Mouse (Mus musculus) thymus, postnatal 4 days (tissue): ENCODE data around the gene Ccdc32.

ENCODE experiments used
- DNase-seq: peaks from one replicate; pipeline ENCODE4 v3.0.0; 2021

Gene Ccdc32

DNA sequence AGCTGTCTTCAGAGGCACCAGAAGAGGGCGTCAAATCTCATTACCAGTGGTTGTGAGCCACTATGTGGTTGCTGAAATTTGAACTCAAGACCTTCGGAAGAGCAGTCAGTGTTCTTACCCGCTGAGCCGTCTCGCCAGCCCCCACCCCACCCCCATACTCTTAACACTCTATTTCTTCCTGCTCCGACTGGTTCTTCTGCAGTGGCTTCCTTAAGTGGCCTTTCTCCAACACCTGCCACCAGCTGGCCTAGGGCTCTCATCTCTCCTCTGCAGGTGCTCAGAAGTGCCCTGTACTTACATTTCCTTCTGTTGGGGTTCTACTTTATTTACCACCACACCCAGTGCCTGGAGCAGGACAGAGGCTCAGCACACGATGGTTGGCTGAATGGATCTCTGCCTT lies 14.2 kb downstream of the Ccdc32 start:
- peak; percentile 22 for DNase-seq

DNA sequence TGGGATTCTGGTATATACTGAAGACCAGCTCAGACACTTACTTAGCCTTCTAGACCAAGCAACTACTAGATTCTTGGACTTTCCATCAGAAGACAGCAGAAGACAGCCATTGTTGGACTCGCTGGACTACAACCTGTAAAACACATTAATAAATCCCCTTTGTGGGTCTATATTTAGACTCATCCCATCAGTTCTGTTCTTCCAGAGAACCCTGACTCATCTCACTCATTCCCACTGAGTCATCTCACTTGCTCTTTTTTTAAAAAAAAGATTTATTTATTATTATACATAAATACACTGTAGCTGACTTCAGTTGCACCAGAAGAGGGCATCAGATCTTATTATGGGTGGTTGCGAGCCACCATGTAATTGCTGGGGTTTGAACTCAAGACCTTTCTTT lies 19.8 kb downstream of the Ccdc32 start:
- no peak for DNase-seq

DNA sequence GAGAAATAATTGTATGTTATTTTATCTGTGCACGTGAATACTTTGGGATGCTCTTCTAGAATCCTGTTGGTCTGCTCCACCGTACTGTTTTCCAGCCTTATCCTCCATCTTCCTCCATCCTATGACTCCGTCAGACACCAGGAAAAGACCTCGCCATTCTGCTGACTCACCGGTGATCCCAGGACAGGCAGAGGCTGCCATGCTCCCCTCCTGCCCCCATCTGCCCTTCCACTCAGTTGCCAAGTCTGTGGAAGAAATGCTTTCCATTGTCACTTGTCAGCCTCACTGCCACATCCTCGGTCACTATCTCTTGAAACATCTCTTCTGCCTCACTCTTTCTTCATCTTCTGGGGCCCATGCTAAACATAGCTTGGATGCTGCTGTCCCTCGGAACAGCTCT lies 22.3 kb downstream of the Ccdc32 start:
- DNase-seq: no peak

DNA sequence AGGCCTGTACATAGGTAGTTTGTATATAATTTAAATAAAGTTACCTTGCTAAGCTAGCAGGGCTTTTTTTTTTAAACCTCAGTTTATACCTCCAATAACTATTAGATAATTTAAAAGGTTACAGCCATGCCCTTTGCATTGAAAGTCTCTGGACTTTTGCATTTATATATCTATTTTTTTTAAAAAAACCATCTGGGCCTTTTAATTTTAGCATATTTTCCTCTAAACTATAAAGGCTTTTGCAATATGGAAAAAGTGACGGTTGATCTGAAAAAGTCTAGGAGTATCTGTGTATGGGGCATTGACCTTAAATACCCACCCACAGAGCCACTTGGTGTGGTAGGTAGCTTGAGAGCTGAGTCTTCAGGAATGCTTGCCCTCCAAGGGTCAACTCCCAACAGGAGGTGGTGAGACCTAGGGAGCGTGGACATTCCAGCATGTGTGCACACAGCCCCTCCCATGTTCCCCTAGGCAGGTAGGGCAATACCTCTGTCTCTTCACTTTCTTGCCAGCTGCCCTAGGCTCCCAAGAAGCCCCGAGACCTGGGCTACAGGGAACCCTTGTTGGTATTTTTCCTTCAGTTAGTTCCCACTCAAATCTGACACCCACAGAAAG lies 30.1 kb downstream of the Ccdc32 start:
- no peak for DNase-seq

DNA sequence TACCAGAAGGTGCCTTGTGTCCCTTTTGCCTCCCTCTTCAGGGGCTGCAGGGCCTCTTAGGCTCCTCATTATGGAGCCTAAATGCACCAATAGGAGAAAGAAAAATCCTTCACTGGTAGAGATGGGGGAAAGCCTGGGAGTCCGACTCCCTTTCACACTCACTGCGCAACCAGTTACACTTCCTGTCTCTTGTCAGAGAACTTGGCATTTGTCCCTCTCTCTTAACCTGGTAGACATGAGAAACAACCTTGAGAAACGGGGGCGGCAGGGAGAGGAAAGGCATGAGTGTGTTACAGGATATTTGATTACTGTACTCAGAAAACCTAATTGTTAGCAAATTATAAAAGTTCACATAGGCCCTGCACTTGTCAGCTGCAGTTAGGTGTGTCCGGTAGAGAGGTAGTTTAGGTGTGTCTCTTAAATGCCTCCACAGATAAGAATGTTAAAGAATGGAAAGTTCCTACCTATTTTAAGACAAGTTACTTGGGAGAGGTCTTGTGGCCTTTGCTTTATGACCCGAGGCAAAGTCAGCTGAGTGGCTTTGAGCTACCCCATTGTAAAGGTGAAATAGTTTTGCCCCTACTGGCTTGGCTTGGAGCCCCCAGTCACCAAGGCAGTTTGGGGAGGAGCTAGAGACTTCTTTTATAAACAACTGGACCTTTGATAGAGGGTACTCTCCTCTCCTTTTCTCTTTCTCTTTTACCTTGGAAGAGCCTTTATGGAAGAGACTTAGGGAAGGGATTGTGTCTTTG lies 30.9 kb downstream of the Ccdc32 start:
- no peak for DNase-seq

DNA sequence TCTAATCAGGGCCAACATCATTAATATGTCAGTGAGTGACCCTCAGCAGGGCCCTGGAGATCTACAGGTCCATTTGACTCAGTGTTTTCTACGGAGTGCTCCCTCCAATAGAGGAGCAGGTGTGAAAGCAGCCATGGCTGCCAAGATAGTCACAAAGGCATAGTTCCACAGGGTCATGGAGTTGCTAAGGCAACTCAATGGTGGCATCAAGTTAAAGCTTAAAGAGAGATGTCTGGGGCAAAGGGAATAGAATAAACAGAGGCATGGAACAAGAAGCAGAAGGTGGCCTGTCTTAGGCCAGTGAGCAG lies 32.4 kb downstream of the Ccdc32 start:
- DNase-seq: no peak

DNA sequence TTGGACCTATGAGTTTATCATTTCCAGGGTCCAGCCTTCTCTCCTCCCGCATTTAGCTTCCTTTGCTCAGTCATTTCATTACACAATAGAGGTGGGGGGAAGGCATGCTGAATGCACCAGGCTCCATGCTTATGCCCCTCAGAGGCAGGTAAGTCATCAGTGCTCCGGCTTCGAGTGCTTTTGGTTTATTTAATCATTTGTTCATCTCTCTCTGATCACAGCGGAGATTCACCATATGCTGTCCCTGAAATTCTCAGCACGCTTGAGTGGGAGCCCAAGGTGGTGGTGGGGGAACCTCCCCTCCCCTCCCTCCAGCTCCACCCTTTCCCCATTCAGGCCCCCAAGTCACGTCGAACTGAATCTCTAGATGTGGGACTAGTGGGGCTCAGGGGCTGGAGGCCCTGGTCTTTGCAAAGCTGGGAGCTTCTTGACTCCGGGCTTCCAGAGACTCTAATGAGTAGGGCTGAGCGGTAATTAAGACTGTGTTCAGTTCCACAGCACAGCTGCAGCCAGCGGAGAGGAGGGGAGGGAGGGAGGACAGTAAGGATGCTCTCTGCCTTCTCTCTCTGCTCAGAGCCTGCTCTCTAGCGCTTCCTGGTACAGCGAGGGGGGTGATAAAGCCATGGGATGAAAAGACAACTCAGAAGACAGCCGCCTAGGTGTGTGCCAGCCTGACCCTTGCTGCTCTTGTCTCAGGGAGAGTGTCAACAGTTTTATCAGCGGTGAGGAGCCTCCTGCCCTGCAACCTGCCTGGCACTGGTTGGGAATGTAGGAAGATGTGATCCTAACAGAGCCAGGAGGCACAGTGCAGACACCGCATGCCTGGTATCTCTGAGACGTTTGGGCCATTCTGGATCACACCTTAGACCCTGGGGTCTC lies 33.0 kb downstream of the Ccdc32 start:
- DNase-seq: no peak

DNA sequence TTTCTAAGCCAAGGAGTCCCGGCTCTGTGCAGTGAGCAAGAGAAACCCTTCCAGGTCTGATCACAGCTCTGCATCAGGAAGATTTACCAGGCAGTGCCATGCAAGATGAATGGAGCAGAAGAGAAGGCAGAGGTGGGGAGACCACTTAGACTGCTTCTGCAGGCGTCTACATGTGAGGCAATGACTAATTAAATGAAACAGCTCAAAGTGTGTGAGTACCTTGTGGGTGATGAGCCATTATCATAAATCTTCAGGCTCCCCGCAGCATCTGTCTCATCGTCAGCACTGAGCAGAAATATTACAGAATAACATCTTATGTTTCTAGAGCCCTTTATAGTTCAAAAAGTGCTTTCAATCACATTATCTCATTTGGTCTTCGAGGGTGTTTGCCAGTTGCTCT lies 33.7 kb downstream of the Ccdc32 start:
- no peak for DNase-seq

DNA sequence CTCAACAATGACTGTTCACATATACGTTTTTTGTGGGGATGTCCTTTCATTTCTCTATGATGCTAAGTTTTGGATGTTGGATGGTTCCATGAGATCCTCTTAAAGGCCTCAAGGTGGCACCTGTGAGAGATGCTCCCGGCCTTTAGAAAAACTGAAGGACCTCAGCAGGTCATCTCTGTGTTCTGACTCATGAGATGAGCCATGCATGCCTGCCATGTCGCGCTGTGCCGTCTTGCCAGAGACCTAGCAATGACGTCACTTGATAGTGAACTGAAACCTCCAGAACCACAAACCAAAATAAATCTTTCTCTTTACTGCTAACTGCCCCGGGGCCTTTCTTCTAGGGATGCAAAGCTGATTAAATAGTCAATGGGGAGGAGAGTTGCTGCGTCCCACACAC lies 45.4 kb downstream of the Ccdc32 start:
- no peak for DNase-seq

DNA sequence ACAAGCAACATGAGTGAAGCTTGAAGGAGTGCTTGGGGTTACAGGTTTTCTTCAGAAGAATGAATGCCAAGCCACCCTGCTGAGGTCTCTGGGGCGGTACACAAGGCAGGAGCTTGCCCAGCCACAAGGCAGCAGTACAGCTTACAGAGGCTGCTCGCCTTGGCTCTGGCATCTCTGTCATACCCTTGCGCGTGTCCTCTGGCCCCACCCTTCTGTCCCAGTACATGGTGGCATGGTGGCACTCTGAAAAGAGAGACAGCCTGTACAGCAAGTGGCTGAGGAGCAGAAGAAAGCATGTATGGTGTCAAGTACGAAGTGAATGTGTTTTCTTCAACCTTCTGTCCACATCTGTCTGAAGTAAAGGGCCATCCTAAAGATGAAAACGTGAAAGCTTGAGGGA lies 48.4 kb downstream of the Ccdc32 start:
- DNase-seq: no peak

DNA sequence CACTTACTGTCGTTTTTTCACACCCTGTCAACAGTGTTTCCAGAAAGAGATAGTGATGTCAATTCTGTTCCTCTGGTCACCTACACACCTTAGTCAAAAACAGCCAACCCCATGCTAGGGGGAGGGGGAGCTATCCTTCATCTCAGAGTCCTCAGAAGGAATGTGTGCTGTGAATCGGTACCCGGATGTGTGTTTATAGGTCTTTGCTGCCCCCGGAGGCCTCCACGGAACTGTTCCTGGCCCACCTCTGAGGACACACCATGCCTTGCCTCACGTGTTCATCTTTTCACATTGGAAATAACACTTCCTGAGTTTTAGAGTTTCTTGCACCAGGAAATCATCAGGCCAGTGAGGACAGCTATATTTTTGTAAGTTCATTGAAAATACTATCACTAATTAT lies 51.1 kb downstream of the Ccdc32 start:
- peak; percentile 56 for DNase-seq

DNA sequence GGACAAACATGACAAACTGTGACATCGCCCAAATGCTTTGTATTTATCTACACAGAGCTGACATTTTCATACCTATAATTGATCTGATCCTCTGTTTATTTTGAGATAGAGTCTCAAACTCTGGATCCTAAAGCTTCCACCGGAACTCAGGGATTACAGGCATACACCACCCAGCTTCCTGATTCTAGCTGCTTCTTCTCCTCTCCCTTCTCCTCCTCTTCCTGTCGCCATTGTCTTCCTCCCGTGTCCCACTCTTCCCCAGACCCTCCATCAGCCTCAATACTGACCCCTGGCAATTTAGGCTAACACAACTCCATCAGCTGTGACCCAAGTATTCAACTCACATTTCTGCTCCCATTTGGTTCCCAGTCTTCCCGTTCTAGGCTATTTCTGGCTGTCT lies 52.3 kb downstream of the Ccdc32 start:
- DNase-seq: no peak

DNA sequence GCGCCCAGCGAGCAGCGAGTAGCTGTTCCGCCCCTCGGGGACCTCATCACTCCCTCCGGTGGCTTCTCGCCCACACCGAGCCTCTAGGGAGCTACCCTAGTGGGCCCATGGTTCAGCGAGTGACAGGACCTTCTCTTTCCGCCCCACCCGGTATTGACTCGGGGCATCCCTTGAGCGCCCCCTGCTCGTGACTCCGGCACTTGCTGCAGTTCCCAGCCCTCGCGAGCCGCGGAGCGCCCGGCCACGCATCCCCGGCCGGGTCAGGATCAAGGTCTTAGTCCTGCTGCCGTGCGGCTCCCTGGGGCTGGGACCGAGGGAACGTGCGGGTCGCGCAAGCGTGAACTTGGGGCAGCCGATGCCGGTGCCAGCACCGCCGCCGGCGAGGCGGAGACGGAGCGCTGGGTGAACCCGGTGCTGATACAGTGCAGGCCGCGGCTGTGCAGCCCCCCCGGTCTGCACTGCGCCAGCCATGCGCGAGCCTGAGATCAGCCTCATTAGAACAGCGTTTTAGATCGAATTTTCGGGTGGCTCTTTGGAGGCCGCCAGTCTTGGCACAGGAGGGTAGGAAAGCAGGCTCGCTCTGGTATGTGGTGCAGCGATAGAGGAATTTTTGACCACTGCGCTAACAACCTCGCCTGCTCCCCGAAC lies 52.8 kb downstream of the Ccdc32 start:
- DNase-seq: peak; percentile 96

DNA sequence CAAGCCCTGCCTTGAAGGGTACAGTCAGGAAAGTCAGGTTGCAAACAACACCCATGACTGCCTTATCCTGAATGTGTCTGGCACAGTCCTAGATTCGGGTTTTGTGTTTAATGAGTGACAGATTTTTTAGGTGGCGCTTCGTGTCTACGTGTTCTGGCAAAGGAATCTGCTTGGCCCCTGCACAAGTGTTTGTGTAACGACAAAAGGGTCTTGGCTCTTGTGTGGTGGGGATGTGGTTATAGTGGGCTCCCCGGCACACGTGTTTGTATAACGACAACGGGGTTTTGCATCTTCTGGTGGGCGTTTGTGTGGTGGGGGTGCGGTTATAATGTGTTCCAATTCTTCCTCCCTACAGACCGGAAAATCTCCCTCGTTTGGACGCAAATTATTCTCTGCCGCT lies 53.3 kb downstream of the Ccdc32 start:
- no peak for DNase-seq

DNA sequence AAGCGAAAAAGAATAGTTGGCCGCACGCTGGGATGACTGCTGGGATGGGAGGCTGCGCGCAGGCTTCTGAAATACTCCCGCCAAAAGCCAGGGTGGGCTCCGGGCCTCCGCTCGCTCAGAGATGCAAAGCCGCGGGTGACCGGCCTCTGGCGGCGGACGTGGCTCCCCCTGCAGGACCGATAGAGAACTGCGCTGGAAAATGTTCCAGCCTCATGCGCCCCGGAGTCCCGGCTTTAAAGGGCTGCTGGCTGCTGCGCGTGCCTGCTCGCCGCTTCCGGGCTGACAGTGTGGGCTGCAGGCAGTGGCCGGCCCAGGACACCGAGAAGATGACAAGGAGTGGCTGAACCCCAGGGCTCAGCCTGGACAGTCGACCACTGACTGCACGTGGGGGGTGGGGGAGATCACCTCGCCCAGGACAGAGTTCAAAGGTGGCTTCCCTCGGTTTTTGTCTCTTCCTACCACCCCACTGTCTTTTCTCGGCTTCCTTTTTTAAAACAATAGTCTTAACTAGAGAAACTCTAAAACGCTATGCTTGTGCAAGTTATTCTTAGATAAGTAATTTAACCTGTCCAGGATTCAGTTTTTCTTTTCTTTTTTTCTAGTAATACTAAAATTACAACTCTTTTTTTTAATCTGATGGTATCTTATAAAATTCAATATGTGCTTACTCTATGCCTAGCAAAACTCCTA lies 56.4 kb downstream of the Ccdc32 start:
- peak; percentile 90 for DNase-seq

DNA sequence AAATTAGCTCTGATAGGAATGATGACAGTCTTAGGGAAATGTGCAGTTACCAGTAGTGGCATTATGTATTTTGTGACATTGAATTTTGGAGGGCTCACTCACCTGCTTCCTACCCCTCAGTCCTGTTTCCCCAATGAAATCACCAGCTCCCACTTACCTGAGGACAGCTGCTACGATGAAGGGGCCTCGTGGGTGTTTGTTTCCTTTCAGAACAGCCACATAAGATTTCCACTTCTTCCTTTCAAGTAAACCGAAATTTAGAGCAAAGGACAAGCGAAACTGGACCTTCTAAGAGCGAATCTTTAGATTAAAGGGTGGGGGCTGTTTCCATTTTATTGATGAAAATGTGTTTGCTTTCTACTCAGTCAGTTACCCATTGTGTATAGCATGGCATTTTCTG lies 57.1 kb downstream of the Ccdc32 start:
- DNase-seq: no peak

DNA sequence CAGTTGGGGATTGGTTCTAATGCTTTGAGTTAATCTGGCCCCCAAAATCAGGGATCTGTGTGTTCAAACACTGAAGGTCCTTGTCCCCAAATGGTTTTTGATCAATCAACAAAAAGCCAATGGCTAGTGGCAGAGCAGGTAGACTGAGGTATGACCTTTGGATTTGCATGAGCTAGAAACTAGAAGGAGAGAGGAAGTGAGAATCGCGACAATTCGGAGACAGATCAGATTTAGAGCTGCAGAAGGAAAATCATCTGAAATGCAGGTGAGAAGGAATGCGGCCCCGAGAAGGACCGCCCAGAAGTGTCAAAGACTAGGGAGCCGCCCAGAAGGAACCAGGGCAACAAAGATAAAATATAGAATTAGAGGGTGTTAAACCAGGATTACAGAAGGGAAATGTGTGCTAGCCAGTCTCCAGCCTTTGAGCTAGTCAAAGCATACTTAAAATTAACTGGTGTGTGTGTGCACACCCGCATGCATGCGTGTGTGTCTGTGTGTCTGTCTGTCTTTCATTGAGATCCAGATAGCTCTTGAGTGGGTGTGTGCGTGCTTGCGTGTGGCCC lies 59.5 kb downstream of the Ccdc32 start:
- DNase-seq: no peak
